Mouse (Mus musculus) liver, adult 2 months (tissue): Measurements from ENCODE around the gene Slc4a10. TPM values are rescaled to one million over a fixed set of nuclear protein-coding genes. Genes with fewer than 3 reads are reported as not detected.

Experiments used
- DNase-seq: peaks from one replicate; pipeline ENCODE4 v3.0.0-alpha.2; 2011; ENCODE audit warnings: low read depth, low spot score; ENCODE audit errors: extremely low read depth
- H3K27ac ChIP-seq: fragments of 200-500 bp; replicated peaks from 2 replicates; pipeline ENCODE4 v1.5.1; 2012; ENCODE audit warnings: low read depth, mild to moderate bottlenecking, control low read depth, inconsistent platforms, low read length; ENCODE audit not compliant: insufficient read depth
- H3K27me3 ChIP-seq: fragments of 200-500 bp; 2 replicates; pipeline ENCODE4 v1.6.1; 2012; ENCODE audit warnings: mild to moderate bottlenecking, moderate library complexity, low read length, inconsistent platforms; ENCODE audit not compliant: control insufficient read depth, insufficient read depth
- H3K36me3 ChIP-seq: fragments of 200-500 bp; 2 replicates; pipeline ENCODE4 v1.6.1; 2012; ENCODE audit warnings: low read length, inconsistent platforms; ENCODE audit not compliant: control insufficient read depth, insufficient read depth
- H3K4me1 ChIP-seq: fragments of 200-500 bp; 2 replicates; pipeline ENCODE4 v1.6.1; 2011; ENCODE audit warnings: low read length; ENCODE audit not compliant: control insufficient read depth, insufficient read depth
- H3K4me3 ChIP-seq: fragments of 200-500 bp; 2 replicates; pipeline ENCODE4 v1.5.1; 2011; ENCODE audit warnings: low read depth, mild to moderate bottlenecking, control low read depth, low read length, moderate library complexity; ENCODE audit not compliant: insufficient read depth
- H3K79me2 ChIP-seq: fragments of 200-500 bp; 2 replicates; pipeline ENCODE4 v1.6.1; 2012; ENCODE audit warnings: inconsistent platforms, mild to moderate bottlenecking, low read length, moderate library complexity; ENCODE audit not compliant: control insufficient read depth, insufficient read depth
- H3K9ac ChIP-seq: fragments of 200-500 bp; 2 replicates; pipeline ENCODE4 v1.6.1; 2012; ENCODE audit warnings: low read depth, mild to moderate bottlenecking, control low read depth, inconsistent platforms, low read length
- CTCF ChIP-seq: fragments of 200-500 bp; IDR thresholded peaks from 2 replicates; pipeline ENCODE4 v1.5.1; 2011; ENCODE audit warnings: low read depth, low read length, control low read depth
- POLR2A ChIP-seq: fragments of 200-500 bp; IDR thresholded peaks from 2 replicates; pipeline ENCODE4 v1.6.1; 2011; ENCODE audit warnings: low read length, control low read depth; ENCODE audit not compliant: insufficient read depth; ENCODE audit errors: extremely low read depth
- WGBS: fragments of 180-500 bp; shearing (Covaris S2); methylation state at CpG from one replicate; pipeline ENCODE4 v1.1.7; 2018; 5-methylcytosine and 5-hydroxymethylcytosine counted together
- polyA plus RNA-seq: library from polyadenylated mRNA; depleted of rRNA; stranded (reverse); fragments of >200 nt; gene quantifications from 2 replicates; pipeline ENCODE4 v1.2.3, GENCODE M21; 2012
- total RNA-seq: library from RNA; depleted of rRNA; stranded (reverse); fragments of >200 nt; gene quantifications from 2 replicates; pipeline ENCODE4 v1.2.3, GENCODE M21; 2014

Slc4a10 gene
- total and polyA plus RNA-seq, 2 experiments = not detected

GRCm38 (mm10) chr2:62341061-62341733, 294.9 kb downstream of the Slc4a10 start:
- Histone ChIP-seq H3K27ac (no peak overlapping the region), H3K4me1 (no peaks in the 10 kb centered on the region), H3K4me3 (no peak overlapping the region), H3K36me3 (peaks cover 47% of the 10 kb centered on the region), H3K9ac (no peak overlapping the region), H3K27me3 (no peaks in the 10 kb centered on the region), H3K79me2 (no peaks in the 10 kb centered on the region)
- TF ChIP-seq CTCF (no peak), POLR2A (no peak)
- no peak for DNase-seq
- WGBS = 84% methylated on average over 3 of the region's 3 CpGs

DNA sequence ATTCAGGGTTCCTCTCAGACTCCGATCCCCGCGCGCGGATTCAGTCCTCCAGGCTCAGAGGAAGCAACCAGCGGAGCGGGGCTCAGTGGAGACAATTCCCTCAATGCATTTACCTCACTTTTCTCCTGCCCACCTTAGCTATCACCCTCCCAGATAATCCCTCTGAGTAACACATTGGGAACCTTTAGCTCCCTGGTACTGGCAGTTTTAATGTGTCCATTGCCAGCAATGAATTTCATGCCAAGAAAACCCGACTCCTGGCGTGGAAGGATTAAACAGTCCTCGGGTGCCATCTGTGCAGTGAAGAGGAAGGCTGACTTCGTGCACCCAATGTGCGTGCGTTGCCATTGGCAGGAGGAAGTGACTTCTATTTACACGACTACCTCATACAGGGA, 295.5 kb downstream of the Slc4a10 start:
- Histone ChIP-seq H3K9ac (no peak overlapping the region), H3K36me3 (peaks cover 45% of the 10 kb centered on the region), H3K4me1 (no peaks in the 10 kb centered on the region), H3K27ac (no peak overlapping the region), H3K27me3 (no peaks in the 10 kb centered on the region), H3K79me2 (no peaks in the 10 kb centered on the region), H3K4me3 (no peak overlapping the region)
- DNase-seq = no peak
- WGBS = 86% methylated on average over 14 of the region's 14 CpGs
- TF ChIP-seq CTCF = no peak
- no peak for TF ChIP-seq POLR2A

GRCm38 (mm10) chr2:62344367-62344766, 298.1 kb downstream of the Slc4a10 start:
- Histone ChIP-seq H3K4me3 (no peak overlapping the region), H3K27ac (no peak overlapping the region), H3K9ac (no peak overlapping the region), H3K4me1 (no peaks in the 10 kb centered on the region), H3K36me3 (peaks cover 43% of the 10 kb centered on the region), H3K27me3 (no peaks in the 10 kb centered on the region), H3K79me2 (no peaks in the 10 kb centered on the region)
- TF ChIP-seq CTCF (no peak), POLR2A (no peak)
- DNase-seq = no peak
- 77% methylated on average over 6 of the region's 6 CpGs for WGBS

DNA sequence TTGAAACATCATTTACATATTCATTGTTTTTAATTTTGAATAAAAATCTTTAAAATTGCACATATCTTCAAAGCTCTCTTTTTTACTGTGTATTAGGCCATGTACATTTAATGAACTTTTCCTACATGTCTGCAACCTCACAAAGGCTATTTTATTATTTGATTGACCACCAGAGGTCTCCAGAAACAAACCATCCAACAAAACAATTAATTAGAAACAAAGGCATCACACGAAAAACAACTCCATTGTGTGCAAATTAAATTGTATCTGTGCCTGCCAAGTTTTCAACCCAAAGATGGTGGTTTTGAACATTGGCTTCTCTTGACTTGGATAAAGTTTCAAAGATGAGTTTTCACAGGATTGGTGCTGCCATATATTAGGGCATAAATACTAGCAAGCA, 300.5 kb downstream of the Slc4a10 start:
- WGBS = 40% methylated on average over 1 of the region's 1 CpGs
- Histone ChIP-seq H3K9ac (no peak overlapping the region), H3K36me3 (peaks cover 47% of the 10 kb centered on the region), H3K4me1 (no peaks in the 10 kb centered on the region), H3K27ac (no peak overlapping the region), H3K27me3 (no peaks in the 10 kb centered on the region), H3K4me3 (no peak overlapping the region), H3K79me2 (no peaks in the 10 kb centered on the region)
- TF ChIP-seq CTCF = no peak
- no peak for TF ChIP-seq POLR2A
- no peak for DNase-seq

DNA sequence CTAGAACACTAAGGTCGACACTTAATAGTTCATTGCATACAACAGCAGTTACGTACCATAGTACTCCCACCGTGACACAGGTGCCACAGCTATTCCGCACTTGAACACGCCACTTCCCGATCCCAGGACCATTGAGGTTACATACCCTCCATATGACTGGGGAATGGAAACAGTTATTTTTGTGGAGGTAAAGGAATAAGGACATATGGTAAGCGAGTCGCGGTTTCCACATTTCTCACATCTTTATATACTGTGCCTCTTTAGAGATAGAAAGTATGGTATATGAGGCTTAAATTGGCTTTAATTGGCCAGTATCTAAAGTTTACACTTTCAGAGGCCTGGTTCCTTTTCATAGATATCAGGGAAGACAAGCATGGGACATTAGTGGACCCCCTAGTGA, 301.5 kb downstream of the Slc4a10 start:
- DNase-seq = no peak
- Histone ChIP-seq H3K4me3 (no peak overlapping the region), H3K27me3 (no peaks in the 10 kb centered on the region), H3K9ac (no peak overlapping the region), H3K36me3 (peaks cover 49% of the 10 kb centered on the region), H3K79me2 (no peaks in the 10 kb centered on the region), H3K27ac (no peak overlapping the region), H3K4me1 (no peaks in the 10 kb centered on the region)
- 95% methylated on average over 9 of the region's 9 CpGs for WGBS
- no peak for TF ChIP-seq CTCF
- TF ChIP-seq POLR2A = no peak

DNA sequence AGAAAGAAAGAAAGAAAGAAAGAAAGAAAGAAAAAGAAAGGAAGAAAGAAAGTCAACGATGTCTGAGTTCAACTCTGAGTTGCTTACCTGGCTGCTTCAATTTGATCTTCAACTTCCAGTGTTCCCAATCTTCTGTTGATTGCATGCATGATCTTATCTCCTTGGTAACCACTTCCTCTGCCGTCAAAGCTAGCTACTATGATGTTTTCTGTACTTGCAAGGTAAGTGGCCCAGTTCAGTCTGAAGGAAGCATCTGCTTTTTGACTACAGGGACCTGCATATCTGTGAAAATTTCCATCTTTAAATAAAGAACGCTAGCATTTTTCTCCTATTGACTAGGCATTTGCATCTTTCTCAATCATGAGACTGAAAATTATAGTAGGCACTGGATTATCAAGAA, 305.8 kb downstream of the Slc4a10 start:
- no peak overlapping the region for H3K27ac ChIP-seq
- 74% methylated on average over 3 of the region's 3 CpGs for WGBS
- H3K4me3 ChIP-seq = no peak overlapping the region
- H3K4me1 ChIP-seq = no peaks in the 10 kb centered on the region
- no peaks in the 10 kb centered on the region for H3K79me2 ChIP-seq
- no peak overlapping the region for H3K9ac ChIP-seq
- no peaks in the 10 kb centered on the region for H3K27me3 ChIP-seq
- H3K36me3 ChIP-seq = peaks cover 53% of the 10 kb centered on the region
- no peak for DNase-seq
- TF ChIP-seq CTCF (no peak), POLR2A (no peak)
